In genomic region chr3:152210728-152211391, GRCm38 (mm10) we compare ENCODE assay signal across 8 mouse cellular contexts. TPM values are rescaled to one million over a fixed set of nuclear protein-coding genes. Genes with fewer than 3 reads are reported as not detected.
DNase-seq lines count a peak whose midpoint lies in the region; ATAC-seq and TF ChIP-seq lines count a peak whose summit lies in the region.

No protein-coding gene starts in this region.

- peak overlapping the region; percentile 93 for H3K4me3 ChIP-seq in embryonic facial prominence, embryonic 15.5 days (replicated peaks)
- peak overlapping the region; percentile 99 for H3K4me3 ChIP-seq in kidney, embryonic 14.5 days (ENCODE audit: low read length)
- H3K4me3 ChIP-seq in liver, embryonic 12.5 days, result peak overlapping the region; percentile 95
- peak overlapping the region; percentile 64 for H3K4me3 ChIP-seq in myocyte
- H3K4me3 ChIP-seq in stomach, embryonic 14.5 days (ENCODE audit: low read depth, low read length), result peak overlapping the region; percentile 88

- H3ac ChIP-seq in myocyte (ENCODE audit: control insufficient read depth, insufficient read length), result peak overlapping the region; percentile 97

- H3K27ac ChIP-seq in embryonic facial prominence, embryonic 15.5 days (replicated peaks), result peak overlapping the region; percentile 100
- H3K27ac ChIP-seq in kidney, embryonic 14.5 days (ENCODE audit: low read depth, low read length), result peak overlapping the region; percentile 99
- H3K27ac ChIP-seq in liver, embryonic 12.5 days, result peak overlapping the region; percentile 95
- H3K27ac ChIP-seq in stomach, embryonic 14.5 days (ENCODE audit: low read length), result peak overlapping the region; percentile 100

- under 1% methylated on average over 52 of the region's 68 CpGs for WGBS in embryonic facial prominence, embryonic 15.5 days
- under 1% methylated on average over 59 of the region's 68 CpGs for WGBS in kidney, embryonic 14.5 days
- WGBS in liver, embryonic 12.5 days (ENCODE audit: insufficient replicate concordance), result 1% methylated on average over 67 of the region's 68 CpGs
- 0% methylated on average over 40 of the region's 68 CpGs for WGBS in stomach, embryonic 14.5 days

- H3K79me2 ChIP-seq in myocyte (ENCODE audit: control insufficient read depth, insufficient read depth), result peaks cover 67% of the 10 kb centered on the region

- peak; percentile 35 for TF ChIP-seq POLR2A in myocyte (IDR thresholded peaks at IDR 0.05; ENCODE audit: insufficient read length, low read depth)

- H3K27me3 ChIP-seq in embryonic facial prominence, embryonic 15.5 days, result no peaks in the 10 kb centered on the region
- H3K27me3 ChIP-seq in kidney, embryonic 14.5 days (ENCODE audit: control insufficient read depth, insufficient read depth, low read length), result no peaks in the 10 kb centered on the region
- H3K27me3 ChIP-seq in liver, embryonic 12.5 days (replicated peaks), result no peaks in the 10 kb centered on the region
- H3K27me3 ChIP-seq in myocyte (ENCODE audit: control insufficient read depth, insufficient read depth, insufficient read length), result no peaks in the 10 kb centered on the region
- no peaks in the 10 kb centered on the region for H3K27me3 ChIP-seq in stomach, embryonic 14.5 days (ENCODE audit: control insufficient read depth, insufficient read depth, low read length)

- peak overlapping the region; percentile 74 for H3K4me2 ChIP-seq in embryonic facial prominence, embryonic 15.5 days (replicated peaks)
- peak overlapping the region; percentile 94 for H3K4me2 ChIP-seq in kidney, embryonic 14.5 days (replicated peaks; ENCODE audit: low read depth, low read length)
- H3K4me2 ChIP-seq in liver, embryonic 12.5 days, result peak overlapping the region; percentile 88
- peak overlapping the region; percentile 86 for H3K4me2 ChIP-seq in myocyte (ENCODE audit: low read depth)
- H3K4me2 ChIP-seq in stomach, embryonic 14.5 days (replicated peaks; ENCODE audit: low read depth, low read length), result peak overlapping the region; percentile 92

- H3K4me1 ChIP-seq in embryonic facial prominence, embryonic 15.5 days, result peaks cover 31% of the 10 kb centered on the region
- peaks cover 18% of the 10 kb centered on the region for H3K4me1 ChIP-seq in kidney, embryonic 14.5 days (ENCODE audit: control insufficient read depth, insufficient read depth, low read length)
- peaks cover 46% of the 10 kb centered on the region for H3K4me1 ChIP-seq in liver, embryonic 12.5 days
- H3K4me1 ChIP-seq in stomach, embryonic 14.5 days (ENCODE audit: control insufficient read depth, insufficient read depth, low read length), result peaks cover 14% of the 10 kb centered on the region

- H3K36me3 ChIP-seq in embryonic facial prominence, embryonic 15.5 days, result peaks cover 9% of the 10 kb centered on the region; the same call in 1 of the 2 replicates
- peaks cover 12% of the 10 kb centered on the region; the same call in 1 of the 2 replicates for H3K36me3 ChIP-seq in kidney, embryonic 14.5 days (ENCODE audit: control insufficient read depth, insufficient read depth, low read length)
- peaks cover 39% of the 10 kb centered on the region for H3K36me3 ChIP-seq in liver, embryonic 12.5 days
- peaks cover 9% of the 10 kb centered on the region for H3K36me3 ChIP-seq in myocyte (ENCODE audit: control insufficient read depth, insufficient read depth)
- H3K36me3 ChIP-seq in stomach, embryonic 14.5 days (ENCODE audit: control insufficient read depth, insufficient read depth, low read length), result 0 out of 2 replicates have a peak, but pooled peaks cover 3% of the 10 kb centered on the region

- no peaks in the 10 kb centered on the region for H3K9me3 ChIP-seq in embryonic facial prominence, embryonic 15.5 days (replicated peaks)
- no peaks in the 10 kb centered on the region for H3K9me3 ChIP-seq in kidney, embryonic 14.5 days (ENCODE audit: control insufficient read depth, low read length)
- no peaks in the 10 kb centered on the region for H3K9me3 ChIP-seq in liver, embryonic 12.5 days (replicated peaks)
- H3K9me3 ChIP-seq in stomach, embryonic 14.5 days (ENCODE audit: control insufficient read depth, low read depth, low read length), result no peaks in the 10 kb centered on the region

- ATAC-seq in embryonic facial prominence, embryonic 15.5 days (ENCODE audit: insufficient number of reproducible peaks, low FRiP score, low TSS enrichment, low read depth), result peak; percentile 60
- peak; percentile 62 for ATAC-seq in kidney, embryonic 14.5 days (ENCODE audit: low FRiP score, low TSS enrichment)
- ATAC-seq in liver, embryonic 12.5 days, result peak; percentile 50
- peak; percentile 50 for ATAC-seq in stomach, embryonic 14.5 days (ENCODE audit: insufficient number of reproducible peaks, insufficient read depth, low FRiP score, low read depth)

- DNase-seq in 416B (ENCODE audit: low read depth), result peak; percentile 55
- peak; percentile 68 for DNase-seq in adrenal gland, postnatal 25 days
- peak; percentile 47 to 70 for DNase-seq in heart, adult 9 months (ENCODE audit: low spot score in 2 of 2)

- H3K9ac ChIP-seq in embryonic facial prominence, embryonic 15.5 days, result peak overlapping the region; percentile 100
- H3K9ac ChIP-seq in kidney, embryonic 14.5 days (ENCODE audit: low read depth, low read length), result peak overlapping the region; percentile 100
- H3K9ac ChIP-seq in liver, embryonic 12.5 days, result peak overlapping the region; percentile 99
- peak overlapping the region; percentile 99 for H3K9ac ChIP-seq in stomach, embryonic 14.5 days (replicated peaks; ENCODE audit: low read depth, low read length)

TF ChIP-seq in myocyte, 11 proteins besides CTCF, POLR2A, EP300 and RAD21:
- TF ChIP-seq MYOG (IDR thresholded peaks at IDR 0.05; ENCODE audit: control insufficient read depth in 1 of 3, insufficient read depth in 1 of 3, insufficient read length in 2 of 3, low read depth in 2 of 3) (peak in 1 of 3 experiments; percentile 3), E2F4 (IDR thresholded peaks at IDR 0.05; ENCODE audit: insufficient read depth) (no peak), MYOD1 (IDR thresholded peaks at IDR 0.05; ENCODE audit: control insufficient read depth in 1 of 3, insufficient read length in 2 of 3, low read depth in 2 of 3) (peak in 1 of 3 experiments; percentile 3), POLR2AphosphoS2 (IDR thresholded peaks at IDR 0.05; ENCODE audit: insufficient read length, low read depth) (peak; percentile 46), REST (IDR thresholded peaks at IDR 0.05; ENCODE audit: insufficient read depth, insufficient read length) (no peak), CEBPB (IDR thresholded peaks at IDR 0.05; ENCODE audit: insufficient read depth, poor library complexity, severe bottlenecking) (no peak)

RNA-seq across cellular contexts. Expression of gene Fubp1, which starts 0.6 kb away (rescaled TPM):
- total RNA-seq in adrenal gland, postnatal 25 days (2021), result 157 and 210 TPM in 2 replicates
- 202 and 211 TPM in 2 replicates for polyA plus RNA-seq in embryonic facial prominence, embryonic 15.5 days (2015; fragmentation: Nextera tagmentation; extraction: Ambion mirVana)
- 283 and 332 TPM in 2 replicates for polyA plus RNA-seq in kidney, embryonic 14.5 days (2014; fragmentation: Nextera tagmentation; extraction: Ambion mirVana)
- polyA plus RNA-seq in liver, embryonic 12.5 days (2016; fragmentation: Nextera tagmentation; extraction: Ambion mirVana), result 143 and 144 TPM in 2 replicates
- polyA plus RNA-seq in myocyte (2012; fragmentation: generic; extraction: Trizol), result 27.9 TPM
- polyA plus RNA-seq in stomach, embryonic 14.5 days (2014; fragmentation: Nextera tagmentation; extraction: Ambion mirVana), result 252 and 265 TPM in 2 replicates

RNA-seq across cellular contexts. Expression of gene Dnajb4, which starts 0.8 kb away (rescaled TPM):
- 35.4 and 36.6 TPM in 2 replicates for total RNA-seq in adrenal gland, postnatal 25 days (2021)
- polyA plus RNA-seq in embryonic facial prominence, embryonic 15.5 days (2015; fragmentation: Nextera tagmentation; extraction: Ambion mirVana), result 33.8 and 34.2 TPM in 2 replicates
- polyA plus RNA-seq in kidney, embryonic 14.5 days (2014; fragmentation: Nextera tagmentation; extraction: Ambion mirVana), result 23.9 and 26.2 TPM in 2 replicates
- polyA plus RNA-seq in liver, embryonic 12.5 days (2016; fragmentation: Nextera tagmentation; extraction: Ambion mirVana), result 35.7 and 36.3 TPM in 2 replicates
- 8.1 TPM for polyA plus RNA-seq in myocyte (2012; fragmentation: generic; extraction: Trizol)
- 30.3 and 31.4 TPM in 2 replicates for polyA plus RNA-seq in stomach, embryonic 14.5 days (2014; fragmentation: Nextera tagmentation; extraction: Ambion mirVana)

RNA-seq across cellular contexts. Expression of gene Gipc2, which starts 44.8 kb away (rescaled TPM):
- 1.1 TPM in 1 of 2 replicates, not detected in the other for total RNA-seq in adrenal gland, postnatal 25 days (2021)
- 4.5 and 8.6 TPM in 2 replicates for polyA plus RNA-seq in embryonic facial prominence, embryonic 15.5 days (2015; fragmentation: Nextera tagmentation; extraction: Ambion mirVana)
- polyA plus RNA-seq in kidney, embryonic 14.5 days (2014; fragmentation: Nextera tagmentation; extraction: Ambion mirVana), result 16.0 and 22.2 TPM in 2 replicates
- 11.3 and 12.3 TPM in 2 replicates for polyA plus RNA-seq in liver, embryonic 12.5 days (2016; fragmentation: Nextera tagmentation; extraction: Ambion mirVana)
- polyA plus RNA-seq in myocyte (2012; fragmentation: generic; extraction: Trizol), result 0.16 TPM
- polyA plus RNA-seq in stomach, embryonic 14.5 days (2014; fragmentation: Nextera tagmentation; extraction: Ambion mirVana), result 43.8 and 51.8 TPM in 2 replicates

RNA-seq across cellular contexts. Expression of gene Nexn, which starts 55.3 kb away (rescaled TPM):
- 3.5 and 4.7 TPM in 2 replicates for total RNA-seq in adrenal gland, postnatal 25 days (2021)
- polyA plus RNA-seq in embryonic facial prominence, embryonic 15.5 days (2015; fragmentation: Nextera tagmentation; extraction: Ambion mirVana), result 23.5 and 27.2 TPM in 2 replicates
- polyA plus RNA-seq in kidney, embryonic 14.5 days (2014; fragmentation: Nextera tagmentation; extraction: Ambion mirVana), result 5.1 and 6.3 TPM in 2 replicates
- polyA plus RNA-seq in liver, embryonic 12.5 days (2016; fragmentation: Nextera tagmentation; extraction: Ambion mirVana), result 2.2 and 2.5 TPM in 2 replicates
- 24.9 TPM for polyA plus RNA-seq in myocyte (2012; fragmentation: generic; extraction: Trizol)
- 35.3 and 47.8 TPM in 2 replicates for polyA plus RNA-seq in stomach, embryonic 14.5 days (2014; fragmentation: Nextera tagmentation; extraction: Ambion mirVana)

Comparison
In these comparisons a context has a peak if more than half of its experiments do, and no peak if none do; other contexts are left out.
1. Peak in every context shown above with its lines: DNase-seq, ATAC-seq, H3K4me3 ChIP-seq and H3K27ac ChIP-seq.